Mouse (Mus musculus): ENCODE measurements around the gene Gpr183.

Gpr183 gene

DNA sequence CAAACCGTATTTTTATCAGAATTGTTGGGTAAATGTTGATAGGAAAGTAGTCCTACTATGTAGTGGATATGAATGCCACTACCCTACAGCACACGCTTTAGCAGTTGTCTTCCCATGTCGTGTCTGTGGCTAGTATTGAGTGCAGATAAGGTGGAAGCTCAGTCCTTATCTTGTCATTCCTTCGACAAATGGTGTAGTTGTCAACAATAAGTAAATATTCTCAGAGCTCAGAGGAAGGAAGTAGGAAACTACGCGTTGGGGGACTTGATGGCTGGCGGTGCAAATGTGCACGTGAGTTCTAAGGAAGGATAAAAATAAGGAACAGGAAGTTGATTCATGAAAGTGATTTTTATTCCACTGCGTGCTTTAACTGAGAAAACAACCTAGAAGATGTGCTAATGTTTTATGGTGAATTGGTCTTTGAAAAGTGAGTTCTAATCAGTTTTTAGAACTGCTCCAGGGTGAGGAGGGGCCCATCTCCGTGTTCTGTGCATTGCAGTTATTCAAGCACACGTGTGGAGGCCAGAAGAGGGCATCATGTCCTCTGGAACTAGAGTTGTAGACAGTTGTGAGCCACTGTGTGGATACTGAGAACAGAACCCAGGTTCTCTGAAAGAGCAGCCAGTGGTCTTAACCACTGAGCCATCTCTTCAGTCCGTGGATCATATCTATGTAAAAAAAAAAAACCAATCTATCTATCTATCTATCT, 35.6 kb downstream of the Gpr183 start:
- DNase-seq: no peak

DNA sequence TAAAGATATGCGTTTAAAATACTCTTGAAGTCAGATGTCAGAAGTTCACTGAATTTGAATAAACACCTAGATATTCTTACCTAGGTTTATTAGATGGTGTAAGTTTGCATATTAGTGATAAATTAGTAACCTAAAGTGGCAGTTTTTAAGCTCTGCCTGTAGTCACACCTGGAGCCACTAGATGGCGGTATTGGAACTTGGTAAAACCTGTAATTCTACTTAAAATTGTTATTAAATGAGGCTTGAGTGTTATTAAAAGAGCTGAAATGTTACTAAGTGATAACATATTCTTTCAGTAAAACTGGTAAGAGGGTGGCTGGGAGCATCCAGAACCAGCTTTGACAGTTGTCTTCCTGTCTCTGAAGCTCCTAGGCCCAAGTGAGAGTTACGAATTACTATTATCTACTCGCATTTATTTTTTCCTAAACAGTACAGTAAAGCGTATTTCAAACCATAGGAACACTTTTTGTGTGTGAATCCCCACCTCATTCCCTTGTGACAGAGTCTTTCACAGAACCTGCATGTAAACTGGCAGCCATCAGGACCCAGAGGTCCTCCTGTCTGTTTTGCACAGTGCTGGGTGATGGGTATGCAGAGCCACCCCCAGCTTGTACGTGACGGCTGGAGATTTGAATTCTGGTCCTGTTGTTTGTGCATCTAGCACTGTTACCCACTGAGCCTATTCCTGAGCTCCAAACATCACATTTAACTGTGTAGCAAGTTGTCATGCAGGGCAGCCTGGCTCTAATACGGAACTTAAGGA, 36.4 kb downstream of the Gpr183 start:
- no peak for DNase-seq

DNA sequence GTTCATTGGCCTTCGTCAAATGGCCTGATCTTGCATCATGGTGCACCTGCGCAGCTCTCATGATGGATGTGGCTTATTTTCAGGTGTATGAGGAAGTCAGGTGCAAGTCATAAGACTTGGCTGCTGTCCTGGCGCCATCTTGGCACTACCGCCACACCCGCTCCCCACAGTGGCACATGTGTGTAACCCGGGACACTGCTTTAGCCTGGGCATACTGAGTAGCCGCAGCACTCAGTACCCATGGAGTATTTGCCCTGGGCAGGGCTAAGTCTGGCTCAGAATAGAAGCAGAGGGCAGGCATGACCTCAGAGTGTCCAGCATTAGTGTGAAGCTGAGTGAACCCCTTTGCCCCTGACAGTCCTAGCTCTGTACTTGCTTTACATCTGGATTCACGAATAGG, 37.5 kb downstream of the Gpr183 start:
- no peak for DNase-seq

DNA sequence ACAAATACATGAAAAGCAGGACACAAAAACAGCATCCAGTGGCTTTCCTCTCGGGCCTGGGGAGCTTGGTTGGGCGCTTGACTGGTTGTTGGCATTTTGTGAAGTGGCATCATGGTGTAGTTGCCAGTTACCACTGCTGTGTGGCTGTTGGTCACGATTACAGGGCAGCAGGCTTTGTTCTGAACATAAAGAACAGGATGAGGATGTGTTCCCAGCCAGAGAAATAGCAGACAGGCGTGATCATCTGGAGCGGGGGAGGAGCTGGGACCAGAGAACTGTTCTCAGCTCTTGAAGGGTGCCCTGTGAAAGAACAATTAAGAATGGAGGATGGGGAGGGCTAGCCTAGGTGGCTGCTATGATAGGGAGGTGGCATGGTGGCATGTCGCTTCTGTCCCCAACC, 38.1 kb downstream of the Gpr183 start:
- no peak for DNase-seq

DNA sequence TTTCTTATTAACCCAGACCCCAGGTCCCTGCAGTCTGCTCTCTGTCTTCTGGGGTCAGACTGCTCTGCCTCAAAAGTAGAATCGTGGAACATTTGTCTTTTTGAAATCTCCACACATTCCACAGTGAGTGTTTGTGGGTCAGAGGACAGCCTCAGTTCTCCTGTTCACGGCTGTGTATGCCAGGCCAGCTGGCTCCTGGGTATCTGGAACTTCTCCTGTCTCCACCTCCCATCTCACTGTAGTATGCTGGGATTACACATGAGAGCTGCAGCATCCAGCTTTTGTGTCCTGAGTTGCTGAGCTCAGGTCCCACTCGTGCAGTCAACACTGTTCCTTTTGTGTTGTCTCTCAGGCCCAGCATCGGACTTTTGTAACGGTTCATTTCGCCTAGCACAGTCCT, 40.1 kb downstream of the Gpr183 start:
- DNase-seq: peak in 1 of 2 experiments; percentile 1

DNA sequence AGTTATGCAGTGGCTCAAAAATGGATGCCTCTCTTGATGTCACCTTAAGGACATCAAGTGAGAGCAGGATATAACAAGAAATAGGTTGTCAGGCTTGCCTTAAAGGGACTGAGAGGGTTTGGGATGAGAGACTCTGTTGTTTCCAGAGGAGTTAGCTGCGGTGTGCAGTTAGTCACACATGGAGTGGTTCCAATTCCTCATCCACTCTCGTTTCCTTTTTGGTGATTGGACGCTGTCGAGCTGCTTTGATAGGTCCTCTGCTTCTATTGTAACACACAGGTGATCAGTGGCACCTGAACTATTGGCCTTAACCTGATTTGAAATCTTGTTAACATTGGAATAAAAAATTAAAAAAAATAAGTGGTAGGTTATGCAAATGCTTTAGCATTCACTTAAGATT, 42.3 kb downstream of the Gpr183 start:
- no peak for DNase-seq

DNA sequence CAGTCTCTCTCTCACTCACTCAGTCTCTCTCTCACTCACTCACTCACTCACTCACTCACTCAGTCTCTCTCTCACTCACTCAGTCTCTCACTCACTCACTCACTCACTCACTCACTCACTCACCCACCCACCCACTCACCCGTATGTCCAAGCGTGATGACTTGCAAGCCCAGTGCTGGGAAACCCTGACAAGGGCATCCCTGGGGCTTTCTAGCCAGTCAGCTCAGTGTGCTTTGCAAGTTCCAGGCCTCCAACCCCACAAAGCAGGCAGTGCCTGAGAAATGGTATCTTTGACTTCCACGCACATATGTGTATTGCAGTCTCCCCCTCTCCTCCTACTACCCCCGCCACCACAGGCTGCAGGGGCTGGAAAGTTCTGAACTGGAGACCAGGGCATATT, 43.0 kb downstream of the Gpr183 start:
- no peak for DNase-seq

DNA sequence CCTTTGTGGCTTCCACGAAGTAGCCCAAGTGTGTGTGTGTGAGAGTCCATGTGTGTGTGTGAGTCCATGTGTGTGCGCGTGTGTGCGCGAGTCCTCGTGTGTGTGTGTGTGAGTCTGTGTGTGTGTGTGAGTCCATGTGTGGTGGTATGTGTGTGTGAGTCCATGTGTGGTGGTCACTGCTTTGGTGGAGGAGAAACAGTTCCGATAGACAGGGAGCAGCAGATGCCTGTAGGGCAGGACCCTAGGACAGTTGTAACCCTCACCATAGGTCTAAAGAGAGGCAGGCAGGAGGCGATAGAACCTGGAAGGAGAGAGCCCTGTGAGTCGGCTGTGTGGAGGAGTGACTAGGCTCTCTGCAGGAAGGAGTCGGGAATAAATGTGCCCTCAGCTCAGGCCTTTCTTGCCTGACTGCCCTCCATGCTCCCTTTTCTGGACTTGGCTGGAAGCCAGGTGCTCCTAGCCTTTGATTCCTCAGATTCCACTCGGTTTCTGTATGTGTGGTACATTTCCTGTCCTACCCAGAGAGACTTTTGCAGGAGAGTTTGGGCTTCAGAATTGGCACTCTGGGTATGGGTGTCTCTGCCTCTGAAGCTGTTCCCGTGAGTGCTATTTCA, 44.4 kb downstream of the Gpr183 start:
- DNase-seq: no peak

DNA sequence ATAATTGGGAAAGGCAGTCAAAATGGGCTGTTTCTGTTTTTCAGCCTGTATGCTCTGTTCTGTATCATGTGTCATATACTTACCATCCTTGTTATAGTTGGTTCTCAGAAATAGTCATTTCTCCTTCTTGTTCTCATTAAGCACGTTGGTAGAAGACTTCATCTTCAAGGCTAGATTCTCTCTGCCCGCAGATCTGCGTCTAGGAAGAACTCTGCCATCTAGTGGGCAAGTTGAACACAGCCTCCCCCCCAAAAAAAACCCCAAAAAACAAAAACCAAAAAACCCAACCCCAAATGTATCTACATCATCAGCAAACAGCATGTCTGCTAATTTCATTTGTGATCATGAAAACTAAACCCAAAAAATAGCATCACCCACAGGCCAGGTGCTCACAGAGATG, 45.2 kb downstream of the Gpr183 start:
- no peak for DNase-seq

DNA sequence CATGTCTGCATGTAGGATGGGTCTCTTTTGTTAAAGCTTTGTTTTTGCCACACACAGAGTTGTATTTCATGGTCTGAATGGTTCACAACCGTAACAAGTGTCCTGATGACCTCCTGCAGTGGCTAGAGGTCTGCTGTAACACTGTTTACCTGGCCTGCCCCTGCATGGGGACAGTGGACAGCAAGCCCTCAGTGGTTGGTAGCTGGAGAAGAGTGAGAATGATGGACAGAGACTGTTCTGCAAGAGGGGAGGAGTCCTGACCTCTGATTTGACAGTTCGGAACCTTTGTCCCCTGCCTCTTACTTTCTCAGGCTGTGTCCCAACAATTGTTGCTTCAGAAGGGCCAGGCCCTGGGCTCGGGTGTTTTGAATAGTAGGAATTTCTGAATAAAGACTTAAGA, 46.7 kb downstream of the Gpr183 start:
- DNase-seq: no peak

DNA sequence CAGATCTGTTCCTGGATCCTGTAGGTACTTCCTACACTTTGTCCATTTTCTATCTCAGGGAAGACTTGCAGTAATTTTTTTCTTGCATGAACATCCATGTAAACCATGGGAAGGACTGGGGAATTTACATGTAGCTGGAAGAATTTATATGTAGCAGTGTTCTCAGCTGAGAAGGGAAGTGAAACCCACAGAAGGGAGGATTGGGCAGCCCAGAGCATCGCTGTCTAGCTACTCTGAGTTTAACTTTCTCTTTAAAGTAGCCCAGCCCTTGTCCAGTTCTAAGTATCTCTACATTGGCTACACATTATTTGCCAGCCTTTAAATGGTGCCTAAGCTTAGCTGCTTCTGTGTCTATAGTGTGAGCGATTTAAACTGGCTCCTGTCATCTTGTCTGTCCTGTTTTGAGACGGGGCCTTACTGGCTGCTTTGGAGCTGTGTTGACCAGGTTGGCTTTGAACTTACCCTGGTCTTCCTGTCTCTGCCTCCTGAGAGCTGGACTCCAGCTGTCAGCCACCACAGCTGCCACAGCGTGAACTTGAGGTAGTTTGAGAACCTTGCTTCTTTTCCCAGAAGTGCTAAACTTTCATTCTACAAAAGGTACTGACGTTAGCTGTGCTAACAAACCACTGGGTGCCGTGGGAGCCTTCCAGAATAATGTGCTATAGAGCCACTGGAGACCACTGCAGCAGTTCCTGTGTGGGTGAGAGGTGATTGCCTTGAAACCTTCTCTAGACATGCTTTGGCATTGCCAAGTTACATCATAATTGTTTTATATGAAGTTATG, 48.5 kb downstream of the Gpr183 start:
- no peak for DNase-seq

DNA sequence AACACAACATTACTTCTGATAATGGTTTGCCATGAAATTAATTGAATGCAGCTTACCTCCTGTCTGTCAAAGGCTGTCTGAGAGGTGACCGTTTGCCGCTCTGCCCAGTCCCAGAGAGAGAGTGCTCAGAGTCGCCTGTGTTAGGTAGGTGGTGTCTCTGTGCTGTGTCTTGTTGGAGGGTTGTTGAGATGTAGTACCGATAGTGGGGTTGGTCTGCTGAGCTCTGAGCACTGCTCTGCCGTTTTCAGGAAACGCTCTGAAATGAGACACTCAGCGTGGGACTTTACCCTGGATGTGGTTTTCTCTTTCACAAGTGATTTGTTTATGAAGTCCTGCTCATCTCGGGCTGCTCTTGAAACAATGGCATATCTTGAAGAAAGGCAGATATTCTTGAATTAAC, 49.4 kb downstream of the Gpr183 start, which contains the start of gene Gpr18:
Gene Gpr18 (minus strand): TSS at position 161 of the 400 bp plus-strand sequence.
- DNase-seq: peak in 1 of 2 experiments; percentile 68

DNA sequence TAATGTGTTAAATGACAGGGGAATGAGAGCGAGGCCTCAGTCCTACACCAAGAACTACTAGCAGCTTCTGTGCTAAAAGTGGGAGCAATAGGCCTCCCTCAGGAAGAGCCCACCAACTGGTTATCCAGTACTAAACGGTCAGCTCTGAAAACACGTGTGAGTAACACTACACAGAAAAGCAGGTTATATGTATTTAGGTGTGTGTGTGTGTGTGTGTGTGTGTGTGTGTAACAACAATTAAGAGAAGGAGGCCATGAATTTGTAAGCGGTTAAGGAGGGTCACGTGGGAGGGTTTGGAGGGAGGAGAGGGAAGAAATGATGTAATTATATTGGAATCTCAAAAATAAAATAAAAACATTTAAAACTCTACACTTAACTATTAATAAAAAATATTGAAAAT, 49.9 kb downstream of the Gpr183 start:
- no peak for DNase-seq

DNA sequence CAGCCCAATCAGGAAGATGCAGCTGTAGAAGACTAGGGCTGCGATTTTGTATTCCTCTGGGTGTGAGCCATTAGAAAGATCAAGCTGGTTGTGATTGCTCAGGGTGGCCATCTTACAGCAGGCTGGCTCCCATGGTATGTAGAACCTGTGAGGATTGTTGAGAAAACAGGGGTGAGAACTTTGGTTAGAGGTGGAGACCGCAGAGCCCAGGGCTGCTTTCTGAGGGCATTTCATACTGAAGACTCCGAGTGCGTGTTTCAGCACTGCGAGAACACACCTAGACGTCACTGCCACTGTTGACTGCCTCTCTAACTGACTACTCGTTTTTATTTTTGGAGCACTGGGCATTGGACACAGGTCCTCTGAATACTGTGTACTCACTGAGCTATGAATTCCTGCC, 52.5 kb downstream of the Gpr183 start:
- no peak for DNase-seq

DNA sequence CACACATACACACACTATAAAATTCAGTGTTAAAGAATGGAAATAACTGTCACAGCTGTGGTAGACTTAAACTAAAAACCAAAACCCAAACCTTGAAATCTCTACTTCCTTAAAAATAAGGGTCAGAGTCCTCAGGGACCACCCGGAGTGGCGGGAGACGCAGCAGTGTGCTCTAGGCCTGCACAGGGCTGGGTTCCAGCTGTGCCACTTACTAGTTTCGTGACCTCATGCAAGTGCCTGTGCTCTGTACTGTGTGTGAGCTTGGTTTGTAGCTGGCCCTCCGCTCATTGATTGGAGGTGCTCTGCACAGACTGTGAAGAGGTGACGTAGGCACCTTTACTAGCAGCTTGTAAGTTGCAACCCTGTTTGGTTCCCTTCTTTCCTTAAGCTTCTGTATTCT, 55.1 kb downstream of the Gpr183 start:
- DNase-seq: no peak

DNA sequence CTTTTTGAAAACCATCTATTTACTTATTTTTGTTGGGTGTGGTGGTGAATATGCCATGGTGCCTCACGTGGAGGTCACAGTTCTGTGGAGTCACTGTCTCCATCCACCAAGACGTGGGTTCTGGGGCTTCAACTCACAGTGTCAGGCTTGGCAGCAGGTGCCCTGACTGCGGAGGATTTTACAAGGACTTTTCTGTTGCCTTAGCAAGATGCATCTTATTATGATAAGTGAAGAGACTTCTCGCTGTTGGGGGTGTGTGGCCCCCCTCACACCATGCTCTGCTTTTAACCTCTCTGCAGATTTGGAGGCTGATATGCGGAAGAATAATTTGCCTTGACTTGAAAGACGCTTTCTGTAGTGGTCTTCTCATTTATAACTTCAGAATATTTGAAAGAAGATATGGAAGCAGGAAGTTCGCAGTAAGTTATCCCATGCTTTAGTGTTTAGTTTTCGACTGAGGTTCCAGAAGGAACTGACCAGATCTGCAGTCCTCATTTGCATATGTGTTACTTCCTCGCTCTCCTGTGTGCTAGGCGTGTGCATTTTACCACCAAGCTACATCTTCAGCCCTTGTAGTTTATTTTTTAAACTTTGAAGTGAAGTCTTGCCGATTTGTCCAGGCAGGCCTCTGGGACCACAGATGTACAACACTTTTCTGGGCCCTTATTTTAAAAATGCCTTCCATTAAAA, 57.9 kb downstream of the Gpr183 start:
- DNase-seq: no peak

DNA sequence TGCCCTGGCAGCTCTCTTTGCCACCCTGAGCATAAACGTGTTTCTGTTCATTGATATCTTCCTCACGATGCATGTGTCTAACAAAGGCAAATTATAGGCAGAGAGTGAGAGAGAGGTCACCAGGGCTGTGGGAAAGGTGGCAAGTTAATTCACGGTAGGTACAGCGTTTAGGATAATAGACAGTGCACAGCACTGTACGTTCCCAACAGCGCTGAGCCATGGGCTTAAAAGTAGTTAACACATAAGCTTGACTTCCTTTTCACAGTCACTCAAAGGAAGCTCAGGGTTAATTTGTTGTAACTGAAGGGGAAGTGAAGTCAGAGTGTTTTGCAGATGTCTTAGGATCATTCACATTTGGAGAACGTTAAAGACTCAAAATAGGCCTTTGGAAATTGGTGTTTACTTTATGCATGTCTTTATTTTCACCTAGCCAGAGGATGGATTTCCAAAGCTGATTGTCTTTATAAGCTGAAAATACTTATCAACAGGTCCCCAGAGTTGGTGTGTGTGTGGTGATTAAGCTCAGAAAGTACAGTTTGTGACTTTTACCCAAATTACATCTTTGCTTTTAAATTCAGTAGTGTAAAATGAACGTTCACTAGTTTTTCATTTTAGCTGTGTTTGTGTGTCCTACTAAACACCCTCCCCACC, 58.5 kb downstream of the Gpr183 start:
- no peak for DNase-seq

DNA sequence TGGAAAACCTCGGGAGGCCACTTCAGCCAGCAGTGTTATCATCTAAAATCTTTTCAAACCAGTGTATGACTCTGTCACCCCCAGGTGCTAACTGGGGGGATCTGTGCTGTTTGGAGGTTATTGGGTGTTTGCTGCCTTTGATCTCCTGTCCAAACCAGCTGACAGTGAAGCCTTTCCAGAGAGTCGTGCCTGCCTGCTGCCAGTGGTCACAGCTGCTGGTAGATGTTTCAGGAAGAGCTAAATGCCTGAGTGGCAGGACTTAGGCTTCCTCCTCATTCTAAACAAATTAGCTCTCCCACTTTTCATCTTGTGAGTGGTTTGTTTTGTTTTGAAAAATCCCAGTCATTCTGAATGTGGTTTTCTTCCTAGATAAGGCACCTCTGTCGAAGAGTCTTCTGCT, 60.2 kb downstream of the Gpr183 start:
- DNase-seq: no peak

DNA sequence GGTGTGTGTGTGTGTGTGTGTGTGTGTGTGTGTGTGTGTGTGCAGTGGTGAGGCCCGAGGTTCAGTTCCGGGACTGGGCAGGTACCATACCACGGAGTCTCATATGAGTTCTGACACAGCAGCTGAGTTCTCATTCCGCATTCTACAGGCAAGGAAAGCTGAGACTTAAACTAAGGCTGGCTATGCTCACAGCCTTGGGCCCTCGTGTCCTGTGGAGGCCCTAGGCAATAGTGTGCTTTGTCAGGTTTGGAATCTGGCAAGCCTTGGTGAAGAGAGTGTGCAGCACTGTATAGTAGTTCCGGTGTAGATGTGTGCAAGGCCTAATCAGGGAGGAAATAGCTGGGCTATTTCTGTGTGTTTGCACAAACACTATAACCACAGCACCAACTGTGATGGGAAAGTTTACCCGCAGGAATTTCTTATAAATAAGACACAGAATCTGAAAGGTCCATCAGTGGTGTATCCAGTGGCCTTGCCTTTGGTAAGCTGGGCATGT, 61.6 kb downstream of the Gpr183 start:
- no peak for DNase-seq

All from thymus, adult 18-20 months (tissue).